Mouse (Mus musculus) kidney, postnatal 4 days (tissue): ENCODE measurements at regions not wholly inside any gene's neighbourhood (a gene's known extent, or its start where the extent isn't known, plus 50 kb on each side); places are given as distances from the start of the nearest gene placed in this dataset.

Source experiments
- DNase-seq, 2 experiments: peaks; one replicate each; pipeline ENCODE4 v3.0.0; 2021; ENCODE audit warnings: mixed read lengths in 2 of 2

- no peak for DNase-seq
Measured at GRCm38 (mm10) chr5:119364250-119364649, 306.2 kb upstream of the Tbx3 start.

GRCm38 (mm10) chr5:119365157-119365556 lies 305.3 kb upstream of the Tbx3 start:
- no peak for DNase-seq

DNA sequence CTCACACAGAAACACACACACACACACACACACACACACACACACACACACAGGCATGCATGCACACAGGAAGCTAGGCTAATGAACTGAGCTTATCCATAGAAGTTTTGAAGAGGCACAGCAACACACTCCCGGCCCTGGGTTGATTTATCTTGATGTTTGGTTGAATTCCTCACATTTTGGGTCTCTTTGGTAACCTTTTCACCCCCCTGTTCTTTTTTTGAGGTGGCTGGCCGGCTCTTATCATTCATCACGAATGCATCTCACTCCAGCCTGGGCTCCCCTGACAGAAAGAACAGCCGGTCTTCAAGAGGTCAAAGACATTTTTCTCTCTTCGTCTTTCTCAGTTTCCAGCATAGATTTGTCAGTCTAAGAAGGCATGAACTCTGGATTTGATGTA lies 304.2 kb upstream of the Tbx3 start:
- DNase-seq = peak; percentile 29 to 40

- peak; percentile 32 to 47 for DNase-seq
Measured at GRCm38 (mm10) chr5:119370481-119370880, 300.0 kb upstream of the Tbx3 start.

DNA sequence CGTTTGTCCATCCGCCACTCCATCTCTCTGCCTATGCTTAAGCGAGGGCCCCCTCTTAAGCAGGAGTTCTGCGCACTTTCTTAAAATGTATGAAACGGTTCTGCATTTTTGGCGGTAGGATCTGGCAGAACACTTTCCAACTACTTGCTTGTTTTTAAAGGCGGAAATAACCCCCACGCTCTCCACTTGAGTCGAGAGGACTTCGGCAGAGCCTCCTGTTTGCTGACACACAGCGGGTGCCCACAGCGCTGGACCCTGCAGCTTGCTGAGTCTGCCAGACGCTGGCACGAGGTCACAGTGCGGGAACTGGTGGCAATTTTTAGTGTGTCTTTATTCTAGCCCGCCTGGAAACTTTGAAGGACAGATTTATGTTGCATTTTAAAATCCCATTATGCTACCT lies 299.5 kb upstream of the Tbx3 start:
- peak; percentile 33 to 45 for DNase-seq

DNA sequence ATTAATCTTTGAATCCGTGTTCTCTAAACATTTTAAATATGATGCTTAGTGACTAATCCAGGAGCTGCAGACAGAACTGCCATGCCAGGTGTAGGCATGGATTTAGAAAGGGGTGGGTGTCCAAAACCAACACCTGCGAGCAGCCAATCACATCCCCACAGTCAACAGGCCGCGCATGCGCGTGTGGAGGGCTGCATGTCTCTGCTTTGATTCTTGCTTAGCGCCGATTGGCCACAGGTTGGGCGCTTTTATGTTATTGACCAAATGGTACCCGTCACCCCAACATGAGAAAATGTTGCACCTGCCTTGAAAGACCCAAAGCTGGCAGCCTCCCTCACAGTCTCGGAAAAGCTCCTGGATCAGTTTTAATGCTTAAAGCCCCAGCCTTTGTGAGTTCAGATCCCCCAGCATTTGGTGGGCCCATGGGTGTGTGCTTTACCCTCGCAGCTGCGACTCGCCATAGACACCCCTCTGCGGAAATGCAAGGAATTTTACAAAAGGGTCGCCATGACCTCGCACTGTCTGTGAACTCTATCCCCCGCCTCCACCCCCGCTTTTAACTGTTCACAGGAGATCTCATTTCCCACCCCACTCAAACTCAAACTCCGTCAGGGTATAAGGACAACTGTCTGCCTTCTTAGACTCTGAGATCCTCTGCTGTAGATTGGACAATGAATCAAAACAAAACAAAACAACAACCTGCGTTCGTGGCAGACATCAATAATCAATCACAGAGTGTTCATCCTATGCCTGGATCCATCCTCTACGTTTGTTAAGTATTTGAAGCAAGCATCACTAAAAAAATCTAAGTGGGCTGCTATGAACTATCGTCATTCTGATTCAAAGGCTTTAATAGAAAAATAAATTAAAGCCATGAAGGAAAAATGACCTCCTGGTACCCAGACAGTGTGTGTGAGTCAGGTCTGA lies 296.4 kb upstream of the Tbx3 start:
- no peak for DNase-seq

- DNase-seq = no peak
Measured at GRCm38 (mm10) chr5:119374861-119375260, 295.6 kb upstream of the Tbx3 start.

GRCm38 (mm10) chr5:119378261-119378660 lies 292.2 kb upstream of the Tbx3 start:
- no peak for DNase-seq

GRCm38 (mm10) chr5:119379915-119380432 lies 290.5 kb upstream of the Tbx3 start:
- no peak for DNase-seq

GRCm38 (mm10) chr5:119381495-119381894 lies 289.0 kb upstream of the Tbx3 start:
- DNase-seq = no peak

- DNase-seq = no peak
Measured at GRCm38 (mm10) chr5:119385506-119385905, 285.0 kb upstream of the Tbx3 start.

GRCm38 (mm10) chr5:119386821-119387220 lies 283.6 kb upstream of the Tbx3 start:
- no peak for DNase-seq

DNA sequence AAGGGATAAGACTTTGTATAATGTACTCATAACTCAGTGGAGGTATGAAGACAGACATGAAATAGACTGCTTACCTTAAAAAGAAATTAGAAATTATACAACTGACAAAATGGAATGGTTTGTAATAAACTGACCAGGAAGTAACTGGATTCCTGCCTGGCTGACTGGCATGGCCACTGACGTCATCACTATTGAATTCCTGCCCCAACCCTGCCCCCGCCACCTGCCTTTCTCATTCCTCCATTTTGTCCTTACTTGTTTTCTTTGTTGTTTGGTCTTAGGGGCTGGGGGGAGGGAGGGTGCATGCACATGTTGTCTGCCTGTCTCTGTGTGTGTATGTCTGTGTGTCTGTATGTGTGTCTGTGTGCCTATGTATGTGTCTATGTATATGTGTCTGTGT lies 283.2 kb upstream of the Tbx3 start:
- peak in 1 of 2 experiments; percentile 19 for DNase-seq

GRCm38 (mm10) chr5:119388841-119389240 lies 281.6 kb upstream of the Tbx3 start:
- DNase-seq = no peak

DNA sequence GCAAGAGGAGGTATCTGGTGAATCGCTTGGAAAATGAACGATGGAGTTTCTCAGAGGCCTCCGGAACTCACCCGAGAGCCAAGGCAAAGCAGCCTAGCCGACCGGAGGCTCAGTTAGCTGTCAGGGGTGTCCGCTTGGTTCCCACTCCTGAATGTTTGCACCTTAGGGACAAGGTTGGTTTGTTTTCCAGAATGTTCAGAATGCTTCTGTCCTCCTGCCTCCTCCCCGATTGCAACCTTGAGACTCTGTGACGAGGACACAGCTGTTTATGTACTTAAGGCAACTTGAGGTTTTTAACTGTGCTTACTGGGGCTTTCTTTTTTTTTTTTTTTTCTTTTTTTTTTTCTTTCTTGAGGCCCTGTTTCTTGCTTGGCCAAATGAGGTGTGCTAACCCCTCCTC lies 281.1 kb upstream of the Tbx3 start:
- DNase-seq = peak in 1 of 2 experiments; percentile 17

GRCm38 (mm10) chr5:119389857-119390256 lies 280.6 kb upstream of the Tbx3 start:
- peak; percentile 64 to 75 for DNase-seq

- no peak for DNase-seq
Measured at GRCm38 (mm10) chr5:119398475-119398874, 272.0 kb upstream of the Tbx3 start.

DNA sequence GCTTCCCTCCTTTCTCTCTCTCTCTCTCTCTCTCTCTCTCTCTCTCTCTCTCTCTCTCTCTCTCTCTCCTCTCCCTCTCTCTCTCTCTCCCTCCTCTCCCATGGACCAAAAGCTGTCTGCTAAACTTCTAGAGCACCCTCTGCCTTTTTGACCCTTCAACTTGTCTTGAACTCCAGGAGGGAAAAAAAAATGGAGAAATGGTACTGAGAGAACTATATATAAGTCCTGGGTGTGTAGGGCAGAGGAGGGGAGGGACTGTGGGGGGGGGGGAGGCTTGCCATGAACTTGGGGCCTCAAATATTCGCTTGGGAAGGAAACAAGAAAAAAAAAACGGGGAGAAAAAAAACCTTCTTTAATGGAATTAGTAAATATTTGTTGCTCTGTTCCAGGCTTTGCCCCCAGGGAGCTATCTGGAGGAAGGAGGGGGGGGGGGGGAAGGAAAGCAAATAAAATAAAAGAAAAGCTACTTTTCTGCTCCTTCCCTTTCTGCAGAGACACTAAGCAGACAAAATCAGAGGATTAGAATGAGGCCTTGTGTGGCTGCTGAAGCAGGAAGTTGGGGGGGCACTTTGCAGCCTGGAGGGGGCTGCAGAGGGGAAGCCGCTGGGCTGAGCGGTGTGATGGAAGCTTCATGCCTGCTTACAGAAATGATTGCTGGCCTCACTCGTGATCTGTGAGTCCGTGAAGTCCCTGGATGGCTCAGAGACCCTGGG lies 270.1 kb upstream of the Tbx3 start:
- DNase-seq = peak; percentile 58 to 65

DNA sequence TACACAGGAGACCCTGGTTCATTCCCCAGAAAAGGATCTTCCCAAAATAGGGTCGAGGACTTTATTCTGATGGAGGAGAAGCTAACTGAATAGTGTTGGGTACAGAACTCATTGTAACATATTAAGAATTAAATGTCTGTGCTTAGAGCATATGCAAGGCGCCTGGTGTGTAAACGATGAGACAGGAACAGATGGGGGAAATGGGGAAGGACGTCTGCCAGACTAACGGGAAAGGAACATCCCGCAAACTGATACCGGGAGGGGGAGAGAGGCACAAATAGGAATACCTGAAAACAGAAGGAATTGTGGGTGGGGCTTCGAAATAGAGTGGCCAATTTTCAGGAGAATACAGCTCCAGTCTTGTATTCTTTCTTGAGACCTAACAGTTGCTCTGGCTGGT lies 268.6 kb upstream of the Tbx3 start:
- DNase-seq = no peak

DNA sequence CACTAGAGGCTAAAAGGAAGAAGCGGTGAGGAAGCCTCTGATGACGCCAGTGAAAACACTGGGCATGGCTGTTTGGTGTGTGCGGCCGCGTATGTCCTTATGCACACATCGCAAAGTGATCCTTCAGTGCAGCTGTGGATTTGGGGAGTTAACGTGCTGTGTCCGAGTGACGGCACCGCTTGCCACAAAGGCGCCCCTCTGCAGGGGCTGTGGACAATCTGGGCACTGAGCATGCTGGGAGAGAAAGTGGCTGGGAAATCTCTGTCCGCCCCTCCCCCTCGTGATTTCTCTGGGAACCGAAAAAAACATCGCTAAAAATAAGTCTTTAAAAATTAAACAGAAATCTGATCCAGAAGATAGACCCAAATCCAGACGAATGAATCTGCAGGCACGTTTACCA lies 267.8 kb upstream of the Tbx3 start:
- peak in 1 of 2 experiments; percentile 23 for DNase-seq

GRCm38 (mm10) chr5:119410966-119411365 lies 259.5 kb upstream of the Tbx3 start:
- DNase-seq = no peak

GRCm38 (mm10) chr5:119415835-119416234 lies 254.6 kb upstream of the Tbx3 start:
- DNase-seq = no peak

DNA sequence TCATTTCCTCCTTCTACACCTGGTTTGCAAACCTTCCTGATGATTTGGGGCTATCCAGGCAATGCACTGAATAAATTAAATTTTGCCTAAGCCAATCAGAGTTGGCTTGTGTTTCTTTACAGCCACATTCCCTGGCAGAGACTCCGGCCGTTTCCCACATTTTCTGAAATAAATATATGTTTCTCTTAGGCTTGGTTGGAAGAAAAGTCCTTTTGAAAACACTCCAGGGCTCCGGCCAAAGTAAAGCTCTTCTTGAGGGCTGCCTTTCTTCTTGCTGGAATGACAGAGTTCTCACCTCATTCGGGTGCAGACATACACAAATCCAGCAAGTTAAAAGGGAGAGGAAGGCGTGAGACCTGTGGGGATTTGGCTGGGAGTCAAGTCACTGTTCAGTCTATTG lies 252.0 kb upstream of the Tbx3 start:
- DNase-seq = no peak

DNA sequence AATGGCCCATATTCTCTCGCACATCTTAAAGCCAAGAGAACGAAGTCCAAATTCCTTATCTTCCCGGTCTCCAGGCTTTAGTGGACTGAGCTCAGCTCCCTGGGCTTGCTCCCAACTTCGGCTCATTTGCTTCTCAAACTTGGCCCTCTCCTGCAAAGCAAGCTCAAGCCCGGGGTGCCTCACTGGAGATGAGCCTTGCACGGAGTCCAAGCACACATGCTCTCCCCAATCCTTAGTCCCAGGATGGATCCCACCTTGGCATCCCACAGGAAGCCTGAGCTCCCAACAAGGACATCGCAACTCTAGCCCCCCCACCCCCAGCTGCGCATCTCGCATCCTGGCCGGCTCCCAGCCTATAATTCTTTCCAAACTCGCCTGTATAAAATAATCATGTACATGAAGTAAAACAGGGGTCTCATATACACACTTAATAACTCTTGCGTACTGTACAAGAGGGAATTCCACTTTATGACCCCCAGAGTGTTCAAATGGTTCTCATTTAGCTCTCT lies 242.9 kb upstream of the Tbx3 start:
- peak; percentile 51 to 62 for DNase-seq
